ENCODE assay signal across 7 mouse cellular contexts in the genomic region with DNA sequence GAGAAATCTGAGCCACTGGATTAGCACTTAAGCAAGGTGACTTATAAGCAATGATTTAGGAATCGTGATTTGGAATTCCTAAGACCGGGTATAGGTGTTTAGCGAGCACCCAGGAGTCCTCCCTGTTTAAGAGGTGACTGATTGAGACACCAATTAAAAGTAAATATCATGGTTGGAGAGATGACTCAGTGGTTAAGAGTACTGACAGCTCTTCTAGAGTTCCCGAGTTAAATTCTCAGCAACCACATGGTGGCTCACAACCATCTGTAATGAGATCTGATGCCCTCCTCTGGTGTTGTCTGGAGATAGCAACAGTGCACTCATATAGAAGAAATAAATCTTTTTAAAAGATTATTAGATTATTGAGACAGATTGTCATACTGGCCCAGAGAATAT. TPM values are rescaled to one million over a fixed set of nuclear protein-coding genes. Genes with fewer than 3 reads are reported as not detected.
A peak's percentile ranks its signal among the peaks of the same experiment; 100 is the strongest.
DNase-seq lines count a peak whose midpoint lies in the region; ATAC-seq and TF ChIP-seq lines count a peak whose summit lies in the region.
"Not testable (repeated sequence)": the region's sequence is repeated elsewhere in the genome, so short reads cannot be mapped to it uniquely, and the experiment has no call there.

No protein-coding gene starts in this region.

- peak overlapping the region; percentile 80 for H3K27ac ChIP-seq in forebrain, postnatal 0 days (ENCODE audit: low read depth, low read length)
- H3K27ac ChIP-seq in hindbrain, embryonic 14.5 days = peak overlapping the region; percentile 65; the same call in 1 of the 2 replicates
- H3K27ac ChIP-seq in lung, embryonic 15.5 days = peak overlapping the region; percentile 76
- H3K27ac ChIP-seq in neural tube, embryonic 12.5 days = not testable (repeated sequence)

- peak overlapping the region; percentile 85 for H3K9ac ChIP-seq in forebrain, postnatal 0 days
- H3K9ac ChIP-seq in hindbrain, embryonic 14.5 days = peak overlapping the region; percentile 84
- peak overlapping the region; percentile 91 for H3K9ac ChIP-seq in lung, embryonic 15.5 days
- peak overlapping the region; percentile 82 for H3K9ac ChIP-seq in neural tube, embryonic 12.5 days

- ATAC-seq in G1E (ENCODE audit: extremely low read depth, insufficient number of reproducible peaks, low FRiP score, poor library complexity, severe bottlenecking); hindbrain, embryonic 14.5 days (ENCODE audit: low FRiP score); lung, embryonic 15.5 days (ENCODE audit: borderline replicate concordance, extremely low read depth, low FRiP score, low TSS enrichment): not testable (repeated sequence)
- ATAC-seq in forebrain, postnatal 0 days = peak; percentile 61
- 0 out of 2 replicates have a peak, but pooled peaks have one; percentile 2 for ATAC-seq in neural tube, embryonic 12.5 days (ENCODE audit: low FRiP score, low read depth)

- TF ChIP-seq CTCF in G1E (IDR thresholded peaks at IDR 0.05; ENCODE audit: low read depth, low read length) = not testable (repeated sequence)
- TF ChIP-seq CTCF in forebrain, postnatal 0 days (IDR thresholded peaks at IDR 0.05; ENCODE audit: low read depth) = peak; percentile 65

- not testable (repeated sequence) for H3K4me1 ChIP-seq in G1E (ENCODE audit: insufficient read depth, low read depth, low read length); forebrain, postnatal 0 days (ENCODE audit: insufficient read depth); hindbrain, embryonic 14.5 days (replicated peaks; ENCODE audit: control insufficient read depth, insufficient read depth, low read length); neural tube, embryonic 12.5 days
- peaks cover 13% of the 10 kb centered on the region for H3K4me1 ChIP-seq in lung, embryonic 15.5 days

- peaks cover 30% of the 10 kb centered on the region for H3K36me3 ChIP-seq in G1E (replicated peaks)
- H3K36me3 ChIP-seq in forebrain, postnatal 0 days (ENCODE audit: insufficient read depth) = peaks cover 26% of the 10 kb centered on the region
- H3K36me3 ChIP-seq in hindbrain, embryonic 14.5 days (replicated peaks; ENCODE audit: control insufficient read depth, insufficient read depth) = peaks cover 37% of the 10 kb centered on the region
- peaks cover 41% of the 10 kb centered on the region for H3K36me3 ChIP-seq in lung, embryonic 15.5 days
- peaks cover 39% of the 10 kb centered on the region for H3K36me3 ChIP-seq in neural tube, embryonic 12.5 days

- peak overlapping the region; percentile 80 for H3K4me2 ChIP-seq in forebrain, postnatal 0 days (ENCODE audit: low read depth)
- peak overlapping the region; percentile 91 for H3K4me2 ChIP-seq in hindbrain, embryonic 14.5 days (replicated peaks)
- peak overlapping the region; percentile 74 for H3K4me2 ChIP-seq in lung, embryonic 15.5 days
- peak overlapping the region; percentile 82 for H3K4me2 ChIP-seq in neural tube, embryonic 12.5 days (replicated peaks)

- 11% methylated on average over 4 of the region's 4 CpGs for WGBS in forebrain, postnatal 0 days
- WGBS in hindbrain, embryonic 14.5 days = 11% methylated on average over 4 of the region's 4 CpGs
- WGBS in lung, embryonic 15.5 days = 2% methylated on average over 4 of the region's 4 CpGs
- WGBS in neural tube, embryonic 12.5 days = 14% methylated on average over 4 of the region's 4 CpGs

- intact Hi-C loops in left cerebral cortex, postnatal 25 days (cut with DNase I) = loop anchor here (2.0 to 5.0 kb wide), 2 partner anchors 176 to 250 kb away; a partner anchor contains a TSS

- not testable (repeated sequence) for DNase-seq in G1E (ENCODE audit: low spot score); hindbrain, embryonic 14.5 days (ENCODE audit: low spot score)
- DNase-seq in embryo, embryonic 10.5 days (ENCODE audit: low spot score) = peak; percentile 34
- DNase-seq in forebrain, postnatal 0 days = peak; percentile 70
- DNase-seq in left cerebral cortex, postnatal 25 days (ENCODE audit: low spot score in 2 of 2) = peak; percentile 12 to 30

- not testable (repeated sequence) for H3K9me3 ChIP-seq in G1E (replicated peaks); forebrain, postnatal 0 days (ENCODE audit: low read length); hindbrain, embryonic 14.5 days (ENCODE audit: control insufficient read depth, low read length); lung, embryonic 15.5 days; neural tube, embryonic 12.5 days

- not testable (repeated sequence) for H3K27me3 ChIP-seq in G1E (ENCODE audit: insufficient read depth, low read length); forebrain, postnatal 0 days (ENCODE audit: insufficient read depth, low read length); hindbrain, embryonic 14.5 days (ENCODE audit: control insufficient read depth, insufficient read depth, low read length); lung, embryonic 15.5 days; neural tube, embryonic 12.5 days (replicated peaks)

- H3K4me3 ChIP-seq in G1E (ENCODE audit: low read depth, low read length) = peak overlapping the region; percentile 72
- H3K4me3 ChIP-seq in forebrain, postnatal 0 days (ENCODE audit: low read depth, low read length) = peak overlapping the region; percentile 74
- peak overlapping the region; percentile 77 for H3K4me3 ChIP-seq in hindbrain, embryonic 14.5 days (replicated peaks; ENCODE audit: low read length)
- peak overlapping the region; percentile 97 for H3K4me3 ChIP-seq in lung, embryonic 15.5 days
- H3K4me3 ChIP-seq in neural tube, embryonic 12.5 days = peak overlapping the region; percentile 84

RNA-seq across cellular contexts. Expression of a gene that starts 7.2 kb away (rescaled TPM):
- 7.8 and 12.3 TPM in 2 replicates for total RNA-seq in G1E (2014; fragmentation: Nextera tagmentation)
- total RNA-seq in G1E (2017) = 343 and 366 TPM in 2 replicates
- 6.0 and 22.3 TPM in 2 replicates for polyA plus RNA-seq in G1E (2012)
- total RNA-seq in forebrain, postnatal 0 days (2014; rRNA removed) = 26.3 and 39.1 TPM in 2 replicates
- polyA plus RNA-seq in forebrain, postnatal 0 days (2015; fragmentation: Nextera tagmentation; extraction: Ambion mirVana) = 83.3 and 109 TPM in 2 replicates
- polyA plus RNA-seq in hindbrain, embryonic 14.5 days (2014; fragmentation: Nextera tagmentation; extraction: Ambion mirVana) = 80.0 and 97.7 TPM in 2 replicates
- total RNA-seq in left cerebral cortex, postnatal 25 days (2021) = 10 to 100 TPM; 82.3 to 88.1 TPM
- 102 and 108 TPM in 2 replicates for polyA plus RNA-seq in lung, embryonic 15.5 days (2015; fragmentation: Nextera tagmentation; extraction: Ambion mirVana)
- polyA plus RNA-seq in neural tube, embryonic 12.5 days (2016; fragmentation: Nextera tagmentation; extraction: Ambion mirVana) = 104 and 113 TPM in 2 replicates
